Mouse (Mus musculus) embryonic fibroblast, embryonic 13.5 days (primary cell): ENCODE results near the gene Pnldc1. TPM values are rescaled to one million over a fixed set of nuclear protein-coding genes. Genes with fewer than 3 reads are reported as not detected.
"Not testable (repeated sequence)": the region's sequence is repeated elsewhere in the genome, so short reads cannot be mapped to it uniquely, and the experiment has no call there.

ENCODE experiments used
- H3K27ac ChIP-seq: 2 replicates; pipeline ENCODE4 v1.5.1; 2012; ENCODE audit warnings: low read length, control low read depth, inconsistent platforms; ENCODE audit not compliant: insufficient read depth
- H3K4me1 ChIP-seq: 2 replicates; pipeline ENCODE4 v1.6.1; 2011; ENCODE audit warnings: low read length; ENCODE audit not compliant: control insufficient read depth, insufficient read depth
- H3K4me3 ChIP-seq: 2 replicates; pipeline ENCODE4 v1.5.1; 2011; ENCODE audit warnings: mild to moderate bottlenecking, control low read depth, low read length; ENCODE audit not compliant: insufficient read depth
- CTCF ChIP-seq: IDR thresholded peaks from 2 replicates; pipeline ENCODE4 v1.5.1; 2011; ENCODE audit warnings: mild to moderate bottlenecking, control low read depth, low read length, moderate library complexity, borderline replicate concordance; ENCODE audit not compliant: insufficient read depth
- POLR2A ChIP-seq: IDR thresholded peaks from 2 replicates; pipeline ENCODE4 v1.6.1; 2011; ENCODE audit warnings: low read depth, mild to moderate bottlenecking, control low read depth, low read length, moderate library complexity
- polyA plus RNA-seq: library from polyadenylated mRNA; stranded (reverse); fragments of >200 nt; gene quantifications from 2 replicates; pipeline ENCODE4 v1.2.4, GENCODE M21; 2011; ENCODE audit warnings: low read depth; ENCODE audit not compliant: missing spikeins, insufficient read length

Pnldc1 gene
- polyA plus RNA-seq, 1 experiment, result 2.7 TPM

- Histone ChIP-seq H3K4me3 (no peak overlapping the region), H3K4me1 (no peaks in the 10 kb centered on the region), H3K27ac (no peak overlapping the region)
- TF ChIP-seq POLR2A (no peak), CTCF (no peak)
Observed at GRCm38 (mm10) chr17:12906436-12906835, 3.6 kb downstream of the Pnldc1 start.

GRCm38 (mm10) chr17:12905810-12906209, 4.2 kb downstream of the Pnldc1 start:
- no peak overlapping the region for H3K27ac ChIP-seq
- TF ChIP-seq POLR2A (no peak), CTCF (no peak)

GRCm38 (mm10) chr17:12904349-12904748, 5.7 kb downstream of the Pnldc1 start:
- no peak overlapping the region for H3K4me3 ChIP-seq
- H3K27ac ChIP-seq, result no peak overlapping the region
- TF ChIP-seq POLR2A (no peak), CTCF (no peak)
- H3K4me1 ChIP-seq, result no peaks in the 10 kb centered on the region

More at GRCm38 (mm10) chr17:12905810-12906209, 4.2 kb downstream of the Pnldc1 start:
- no peak overlapping the region for H3K4me3 ChIP-seq
- no peaks in the 10 kb centered on the region for H3K4me1 ChIP-seq

GRCm38 (mm10) chr17:12903372-12904333, 6.4 kb downstream of the Pnldc1 start:
- TF ChIP-seq CTCF (no peak), POLR2A (no peak)
- H3K27ac ChIP-seq, result no peak overlapping the region
- H3K4me3 ChIP-seq, result no peak overlapping the region
- H3K4me1 ChIP-seq, result no peaks in the 10 kb centered on the region

- Histone ChIP-seq H3K4me3 (no peak overlapping the region), H3K27ac (no peak overlapping the region), H3K4me1 (no peaks in the 10 kb centered on the region)
- TF ChIP-seq POLR2A (no peak), CTCF (no peak)
Observed at GRCm38 (mm10) chr17:12902291-12902690, 7.7 kb downstream of the Pnldc1 start.

- H3K4me1 ChIP-seq, H3K27ac ChIP-seq, H3K4me3 ChIP-seq: not testable (repeated sequence)
Observed at GRCm38 (mm10) chr17:12898607-12899006, 11.4 kb downstream of the Pnldc1 start.

- H3K4me3 ChIP-seq, result no peak overlapping the region
- no peak overlapping the region for H3K27ac ChIP-seq
- no peaks in the 10 kb centered on the region for H3K4me1 ChIP-seq
- TF ChIP-seq CTCF (no peak), POLR2A (no peak)
Observed at GRCm38 (mm10) chr17:12897674-12898073, 12.4 kb downstream of the Pnldc1 start.

GRCm38 (mm10) chr17:12892033-12892432, 18.0 kb downstream of the Pnldc1 start:
- TF ChIP-seq CTCF, result no peak
- H3K4me3 ChIP-seq, result no peak overlapping the region
- H3K4me1 ChIP-seq, result no peaks in the 10 kb centered on the region
- no peak overlapping the region for H3K27ac ChIP-seq

GRCm38 (mm10) chr17:12891054-12891453, 19.0 kb downstream of the Pnldc1 start:
- TF ChIP-seq POLR2A (no peak), CTCF (no peak)
- H3K4me3 ChIP-seq, result no peak overlapping the region
- no peak overlapping the region for H3K27ac ChIP-seq
- H3K4me1 ChIP-seq, result no peaks in the 10 kb centered on the region

GRCm38 (mm10) chr17:12887021-12887775, 22.8 kb downstream of the Pnldc1 start:
- Histone ChIP-seq H3K4me1 (no peaks in the 10 kb centered on the region), H3K27ac (no peak overlapping the region)
- TF ChIP-seq CTCF (no peak), POLR2A (no peak)

More at GRCm38 (mm10) chr17:12887021-12887775, 22.8 kb downstream of the Pnldc1 start:
- H3K4me3 ChIP-seq, result no peak overlapping the region
